In genomic region chr16:90379897-90380296, GRCm38 (mm10) we compare ENCODE assay signal across 9 mouse cellular contexts. TPM values are rescaled to one million over a fixed set of nuclear protein-coding genes. Genes with fewer than 3 reads are reported as not detected.
DNase-seq lines count a peak whose midpoint lies in the region; ATAC-seq lines count a peak whose summit lies in the region.
"Had no signal": no experiment of that assay in that cellular context is flagged by ENCODE, and none has a peak within 500 bp of the region (broad histone marks: within the 10 kb centered on the region; RNA-seq: fewer than 3 reads in every experiment).

No protein-coding gene starts in this region.

- ATAC-seq in forebrain, embryonic 15.5 days (replicated peaks), result peak; percentile 51; the same call in 1 of the 2 replicates
- peak; percentile 40; the same call in 1 of the 2 replicates for ATAC-seq in hindbrain, embryonic 12.5 days (ENCODE audit: low FRiP score)
- peak; percentile 89 for ATAC-seq in megakaryocyte progenitor cell, adult 5-6 weeks (replicated peaks; ENCODE audit: poor library complexity)

- H3K36me3 ChIP-seq in forebrain, embryonic 15.5 days, result no peaks in the 10 kb centered on the region
- H3K36me3 ChIP-seq in hindbrain, embryonic 12.5 days, result no peaks in the 10 kb centered on the region
- H3K36me3 ChIP-seq: limb, embryonic 13.5 days had no signal

- no peak overlapping the region for H3K27ac ChIP-seq in forebrain, embryonic 15.5 days (replicated peaks)
- H3K27ac ChIP-seq in hindbrain, embryonic 12.5 days, result no peak overlapping the region
- H3K27ac ChIP-seq: limb, embryonic 13.5 days had no signal

- 16% methylated on average over 11 of the region's 11 CpGs for WGBS in forebrain, embryonic 15.5 days
- WGBS in hindbrain, embryonic 12.5 days, result 16% methylated on average over 11 of the region's 11 CpGs

- H3K4me3 ChIP-seq in forebrain, embryonic 15.5 days, result no peak overlapping the region
- H3K4me3 ChIP-seq in hindbrain, embryonic 12.5 days, result no peak overlapping the region
- H3K4me3 ChIP-seq: limb, embryonic 13.5 days had no signal

- no peak overlapping the region for H3K9ac ChIP-seq in forebrain, embryonic 15.5 days (replicated peaks)
- H3K9ac ChIP-seq in hindbrain, embryonic 12.5 days, result no peak overlapping the region
- H3K9ac ChIP-seq: limb, embryonic 13.5 days had no signal

- H3K4me2 ChIP-seq in forebrain, embryonic 15.5 days (replicated peaks), result no peak overlapping the region
- no peak overlapping the region for H3K4me2 ChIP-seq in hindbrain, embryonic 12.5 days (replicated peaks)
- H3K4me2 ChIP-seq: limb, embryonic 13.5 days had no signal

- H3K27me3 ChIP-seq in forebrain, embryonic 15.5 days, result no peaks in the 10 kb centered on the region
- peaks cover 24% of the 10 kb centered on the region for H3K27me3 ChIP-seq in hindbrain, embryonic 12.5 days

- peak; percentile 59 for DNase-seq in NIH3T3 (ENCODE audit: low read depth)
- peak; percentile 28 for DNase-seq in c-Kit-positive CD71-positive TER-119-positive erythroid progenitor cells, embryonic 14.5 days (ENCODE audit: low spot score)
- peak; percentile 60 to 75 for DNase-seq in layer of hippocampus, postnatal 14 days (ENCODE audit: low spot score in 2 of 2)
- DNase-seq in right cerebral cortex, postnatal 14 days, result peak; percentile 83
- peak; percentile 48 to 79 for DNase-seq in urinary bladder, postnatal 4 days (ENCODE audit: low spot score in 2 of 2)

- peaks cover 14% of the 10 kb centered on the region for H3K4me1 ChIP-seq in forebrain, embryonic 15.5 days
- peaks cover 4% of the 10 kb centered on the region for H3K4me1 ChIP-seq in hindbrain, embryonic 12.5 days

- H3K9me3 ChIP-seq in forebrain, embryonic 15.5 days, result no peaks in the 10 kb centered on the region
- H3K9me3 ChIP-seq in hindbrain, embryonic 12.5 days (replicated peaks), result no peaks in the 10 kb centered on the region
- H3K9me3 ChIP-seq: limb, embryonic 13.5 days had no signal

RNA-seq across cellular contexts. Expression of gene Hunk, which starts 5.9 kb away (rescaled TPM):
- polyA plus RNA-seq in forebrain, embryonic 15.5 days (2015; fragmentation: Nextera tagmentation; extraction: Ambion mirVana), result 11.8 and 13.6 TPM in 2 replicates
- polyA plus RNA-seq in hindbrain, embryonic 12.5 days (2016; fragmentation: Nextera tagmentation; extraction: Ambion mirVana), result 17.9 and 18.9 TPM in 2 replicates
- 10 to 100 TPM; 26.6 to 27.2 TPM for total RNA-seq in layer of hippocampus, postnatal 14 days (2021)
- total RNA-seq in megakaryocyte progenitor cell, adult 5-6 weeks (2015), result not detected in 2 replicates
- total RNA-seq in megakaryocyte progenitor cell, adult 5-6 weeks (2017), result not detected in 2 replicates

Comparison
In these comparisons a context has a peak if more than half of its experiments do, and no peak if none do; other contexts are left out.
1. DNase-seq: peak in every context shown above with its lines; median percentile 83 in right cerebral cortex, postnatal 14 days; 68 in layer of hippocampus, postnatal 14 days; 64 in urinary bladder, postnatal 4 days; 59 in NIH3T3; 28 in c-Kit-positive CD71-positive TER-119-positive erythroid progenitor cells, embryonic 14.5 days.
2. RNA of gene Hunk, which starts 5.9 kb away (total RNA-seq): 26.6 to 27.2 TPM in layer of hippocampus, postnatal 14 days; not detected in megakaryocyte progenitor cell, adult 5-6 weeks; every median in the first group is over 10 times any median in the second.
3. Peak in every context shown above with its lines, with median percentiles within 50 percentile points of each other: ATAC-seq.